Mouse (Mus musculus): ENCODE data around the gene Serpinb9. TPM values are rescaled to one million over a fixed set of nuclear protein-coding genes. Genes with fewer than 3 reads are reported as not detected.

Serpinb9 gene
- polyA plus RNA-seq, 1 experiment from 2014 or later: 7.9 TPM

- Histone ChIP-seq H3K9me3 (ENCODE audit: control insufficient read depth, low read length) (no peaks in the 10 kb centered on the region), H3K36me3 (ENCODE audit: control insufficient read depth, insufficient read depth, low read length) (no peaks in the 10 kb centered on the region), H3K27me3 (ENCODE audit: control insufficient read depth, insufficient read depth, low read length) (no peaks in the 10 kb centered on the region), H3K9ac (ENCODE audit: low read depth, low read length) (no peak overlapping the region), H3K4me2 (replicated peaks; ENCODE audit: low read depth, low read length) (no peak overlapping the region; the same call in 1 of the 2 replicates), H3K27ac (ENCODE audit: low read depth, low read length) (0 out of 2 replicates have a peak overlapping the region, but pooled peaks have one; percentile 32), H3K4me1 (ENCODE audit: control insufficient read depth, insufficient read depth, low read length) (no peaks in the 10 kb centered on the region), H3K4me3 (ENCODE audit: low read length) (no peak overlapping the region)
- peak; percentile 84 for ATAC-seq (ENCODE audit: low FRiP score, low TSS enrichment)
- WGBS: 40% methylated on average over 10 of the region's 10 CpGs
These were observed 9.7 kb upstream of the Serpinb9 start for GRCm38 (mm10) chr13:32993152-32993893.

GRCm38 (mm10) chr13:32993894-32994242, 9.2 kb upstream of the Serpinb9 start:
- Histone ChIP-seq H3K27ac (ENCODE audit: low read depth, low read length) (no peak overlapping the region), H3K4me1 (ENCODE audit: control insufficient read depth, insufficient read depth, low read length) (no peaks in the 10 kb centered on the region), H3K9me3 (ENCODE audit: control insufficient read depth, low read length) (no peaks in the 10 kb centered on the region), H3K4me2 (replicated peaks; ENCODE audit: low read depth, low read length) (no peak overlapping the region), H3K36me3 (ENCODE audit: control insufficient read depth, insufficient read depth, low read length) (no peaks in the 10 kb centered on the region), H3K9ac (ENCODE audit: low read depth, low read length) (no peak overlapping the region), H3K4me3 (ENCODE audit: low read length) (no peak overlapping the region), H3K27me3 (ENCODE audit: control insufficient read depth, insufficient read depth, low read length) (no peaks in the 10 kb centered on the region)
- 52% methylated on average over 2 of the region's 2 CpGs for WGBS
- ATAC-seq (ENCODE audit: low FRiP score, low TSS enrichment): peak; percentile 71

GRCm38 (mm10) chr13:32995051-32995450, 8.0 kb upstream of the Serpinb9 start:
- Histone ChIP-seq H3K4me1 (ENCODE audit: control insufficient read depth, insufficient read depth, low read length) (no peaks in the 10 kb centered on the region), H3K36me3 (ENCODE audit: control insufficient read depth, insufficient read depth, low read length) (no peaks in the 10 kb centered on the region), H3K27me3 (ENCODE audit: control insufficient read depth, insufficient read depth, low read length) (no peaks in the 10 kb centered on the region), H3K27ac (ENCODE audit: low read depth, low read length) (no peak overlapping the region), H3K9ac (ENCODE audit: low read depth, low read length) (no peak overlapping the region), H3K4me3 (ENCODE audit: low read length) (no peak overlapping the region), H3K9me3 (ENCODE audit: control insufficient read depth, low read length) (no peaks in the 10 kb centered on the region), H3K4me2 (replicated peaks; ENCODE audit: low read depth, low read length) (no peak overlapping the region)
- no peak for ATAC-seq (ENCODE audit: low FRiP score, low TSS enrichment)
- 74% methylated on average over 4 of the region's 4 CpGs for WGBS

- Histone ChIP-seq H3K27me3 (ENCODE audit: control insufficient read depth, insufficient read depth, low read length) (no peaks in the 10 kb centered on the region), H3K4me2 (replicated peaks; ENCODE audit: low read depth, low read length) (no peak overlapping the region), H3K27ac (ENCODE audit: low read depth, low read length) (no peak overlapping the region), H3K4me1 (ENCODE audit: control insufficient read depth, insufficient read depth, low read length) (no peaks in the 10 kb centered on the region), H3K4me3 (ENCODE audit: low read length) (no peak overlapping the region), H3K9me3 (ENCODE audit: control insufficient read depth, low read length) (no peaks in the 10 kb centered on the region), H3K36me3 (ENCODE audit: control insufficient read depth, insufficient read depth, low read length) (no peaks in the 10 kb centered on the region), H3K9ac (ENCODE audit: low read depth, low read length) (no peak overlapping the region)
- no peak for ATAC-seq (ENCODE audit: low FRiP score, low TSS enrichment)
- WGBS: 93% methylated on average over 5 of the region's 5 CpGs
These were observed 1.7 kb upstream of the Serpinb9 start for GRCm38 (mm10) chr13:33001341-33001740.

GRCm38 (mm10) chr13:33003523-33004413, 718 bp downstream of the Serpinb9 start:
- Histone ChIP-seq H3K9ac (ENCODE audit: low read depth, low read length) (peak overlapping the region; percentile 49; the same call in 1 of the 2 replicates), H3K27me3 (ENCODE audit: control insufficient read depth, insufficient read depth, low read length) (no peaks in the 10 kb centered on the region), H3K36me3 (ENCODE audit: control insufficient read depth, insufficient read depth, low read length) (no peaks in the 10 kb centered on the region), H3K27ac (ENCODE audit: low read depth, low read length) (peak overlapping the region; percentile 70; the same call in 1 of the 2 replicates), H3K4me2 (replicated peaks; ENCODE audit: low read depth, low read length) (peak overlapping the region; percentile 44), H3K4me1 (ENCODE audit: control insufficient read depth, insufficient read depth, low read length) (no peaks in the 10 kb centered on the region), H3K4me3 (ENCODE audit: low read length) (peak overlapping the region; percentile 28; the same call in 1 of the 2 replicates), H3K9me3 (ENCODE audit: control insufficient read depth, low read length) (no peaks in the 10 kb centered on the region)
- ATAC-seq (ENCODE audit: low FRiP score, low TSS enrichment): peak; percentile 20; the same call in 1 of the 2 replicates
- 72% methylated on average over 9 of the region's 9 CpGs for WGBS

GRCm38 (mm10) chr13:33004414-33005105, 1.5 kb downstream of the Serpinb9 start:
- WGBS: 19% methylated on average over 12 of the region's 12 CpGs
- Histone ChIP-seq H3K36me3 (ENCODE audit: control insufficient read depth, insufficient read depth, low read length) (no peaks in the 10 kb centered on the region), H3K9ac (ENCODE audit: low read depth, low read length) (peak overlapping the region; percentile 49; the same call in 1 of the 2 replicates), H3K4me3 (ENCODE audit: low read length) (peak overlapping the region; percentile 28; the same call in 1 of the 2 replicates), H3K27me3 (ENCODE audit: control insufficient read depth, insufficient read depth, low read length) (no peaks in the 10 kb centered on the region), H3K9me3 (ENCODE audit: control insufficient read depth, low read length) (no peaks in the 10 kb centered on the region), H3K4me2 (replicated peaks; ENCODE audit: low read depth, low read length) (peak overlapping the region; percentile 44), H3K27ac (ENCODE audit: low read depth, low read length) (peak overlapping the region; percentile 70; the same call in 1 of the 2 replicates), H3K4me1 (ENCODE audit: control insufficient read depth, insufficient read depth, low read length) (no peaks in the 10 kb centered on the region)
- peak; percentile 95 for ATAC-seq (ENCODE audit: low FRiP score, low TSS enrichment)

GRCm38 (mm10) chr13:33005501-33006075, 2.5 kb downstream of the Serpinb9 start:
- ATAC-seq (ENCODE audit: low FRiP score, low TSS enrichment): no peak
- Histone ChIP-seq H3K9me3 (ENCODE audit: control insufficient read depth, low read length) (no peaks in the 10 kb centered on the region), H3K4me3 (ENCODE audit: low read length) (no peak overlapping the region), H3K27ac (ENCODE audit: low read depth, low read length) (no peak overlapping the region), H3K36me3 (ENCODE audit: control insufficient read depth, insufficient read depth, low read length) (no peaks in the 10 kb centered on the region), H3K9ac (ENCODE audit: low read depth, low read length) (no peak overlapping the region), H3K4me2 (replicated peaks; ENCODE audit: low read depth, low read length) (no peak overlapping the region), H3K27me3 (ENCODE audit: control insufficient read depth, insufficient read depth, low read length) (no peaks in the 10 kb centered on the region), H3K4me1 (ENCODE audit: control insufficient read depth, insufficient read depth, low read length) (no peaks in the 10 kb centered on the region)
- 70% methylated on average over 2 of the region's 2 CpGs for WGBS

GRCm38 (mm10) chr13:33006555-33006954, 3.5 kb downstream of the Serpinb9 start:
- Histone ChIP-seq H3K9ac (ENCODE audit: low read depth, low read length) (no peak overlapping the region), H3K4me3 (ENCODE audit: low read length) (no peak overlapping the region), H3K27ac (ENCODE audit: low read depth, low read length) (no peak overlapping the region), H3K4me2 (replicated peaks; ENCODE audit: low read depth, low read length) (no peak overlapping the region), H3K9me3 (ENCODE audit: control insufficient read depth, low read length) (no peaks in the 10 kb centered on the region), H3K4me1 (ENCODE audit: control insufficient read depth, insufficient read depth, low read length) (no peaks in the 10 kb centered on the region), H3K27me3 (ENCODE audit: control insufficient read depth, insufficient read depth, low read length) (no peaks in the 10 kb centered on the region), H3K36me3 (ENCODE audit: control insufficient read depth, insufficient read depth, low read length) (no peaks in the 10 kb centered on the region)
- WGBS: 88% methylated on average over 3 of the region's 3 CpGs
- no peak for ATAC-seq (ENCODE audit: low FRiP score, low TSS enrichment)

All from kidney, embryonic 14.5 days (tissue).